Mouse (Mus musculus) MN1 (cell line): ENCODE results near the gene Thsd4.

Experiments
- DNase-seq: peaks from one replicate; pipeline ENCODE4 v3.0.0-alpha.2; 2016; ENCODE audit warnings: low spot score

Thsd4 gene

DNA sequence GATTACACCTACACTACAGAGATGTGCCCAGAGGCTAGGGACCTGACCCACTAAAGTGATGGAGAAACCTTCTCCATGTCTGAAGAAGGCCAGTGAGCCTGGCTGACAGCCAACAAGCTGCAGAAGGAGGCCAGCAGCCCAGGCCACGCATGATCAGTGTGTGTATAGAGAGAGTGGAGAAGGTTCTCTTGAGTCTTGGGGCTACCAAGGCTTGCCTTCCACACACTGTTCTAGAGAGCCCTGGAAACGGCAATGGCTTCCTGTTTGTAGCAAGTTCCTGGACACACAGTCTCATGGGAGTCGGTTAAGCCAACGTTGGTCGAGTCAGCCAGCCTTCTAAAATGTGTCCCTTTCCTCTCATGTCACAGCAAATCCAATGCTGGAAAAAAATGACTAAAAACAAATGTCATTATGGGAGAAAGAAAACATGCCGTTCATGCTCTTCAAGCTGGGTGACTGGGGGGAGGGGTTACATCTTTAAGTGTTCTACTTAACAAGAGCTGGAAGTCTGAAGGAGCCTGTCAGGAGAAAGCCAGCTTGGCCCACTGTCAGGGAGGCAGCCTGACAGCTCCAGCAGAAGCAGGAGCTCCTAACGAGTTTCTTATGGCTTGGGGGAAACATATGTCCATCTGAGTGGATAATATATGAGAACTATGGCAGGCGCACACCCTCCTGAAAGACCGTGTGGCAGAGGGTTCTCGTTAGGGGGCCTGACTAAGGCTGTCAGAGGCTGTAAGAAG lies 257.1 kb downstream of the Thsd4 start:
- no peak for DNase-seq

DNA sequence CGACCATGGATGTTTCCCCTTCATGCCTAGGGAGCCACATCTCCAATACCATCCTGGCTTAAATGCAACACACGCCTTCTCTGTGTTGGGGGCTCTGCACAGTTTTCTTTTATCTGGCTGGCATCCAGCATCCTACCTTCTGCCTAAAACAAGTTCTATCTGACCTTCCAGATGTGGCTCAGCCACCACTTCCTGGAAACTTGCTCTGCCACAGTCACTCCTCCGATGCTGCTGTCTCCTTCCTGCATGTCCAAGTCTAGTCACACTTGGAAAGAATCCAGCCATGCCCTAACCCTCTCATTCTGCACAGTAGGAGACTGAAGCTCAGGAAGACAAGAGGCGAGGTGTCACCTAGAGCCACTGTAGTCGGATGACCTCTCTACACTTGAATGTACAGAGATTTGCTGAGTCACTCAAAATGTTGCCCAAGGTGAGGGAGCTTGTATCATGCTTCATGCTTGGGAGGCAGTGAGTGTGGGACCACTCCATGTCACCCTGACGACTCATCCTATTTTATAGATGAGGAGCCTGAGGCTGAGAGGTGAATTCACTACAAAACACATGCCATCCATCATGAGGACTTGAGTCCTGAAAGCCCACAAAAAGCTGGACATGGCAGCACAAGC lies 259.2 kb downstream of the Thsd4 start:
- no peak for DNase-seq

- no peak for DNase-seq
Measured at GRCm38 (mm10) chr9:60259626-60260025, 262.2 kb downstream of the Thsd4 start.

DNA sequence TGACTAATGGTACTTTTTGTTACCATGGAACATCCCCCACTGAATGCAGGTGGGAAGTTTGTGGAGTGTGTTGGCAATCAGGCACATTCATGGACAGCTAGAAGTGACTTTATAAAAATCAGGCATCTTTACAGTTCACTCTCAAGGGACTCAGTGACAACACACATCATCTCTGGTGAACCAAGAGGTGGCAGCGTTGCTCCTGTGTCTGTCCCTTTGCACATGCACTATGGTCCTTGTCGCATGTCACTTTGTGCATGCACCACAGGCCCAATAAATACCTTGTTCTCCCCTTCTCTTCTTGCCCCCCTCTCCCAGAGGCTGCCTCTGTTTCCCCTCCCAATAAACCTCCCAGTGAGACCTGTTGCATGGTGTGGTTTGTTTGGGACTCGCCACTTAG lies 270.1 kb downstream of the Thsd4 start:
- no peak for DNase-seq

DNA sequence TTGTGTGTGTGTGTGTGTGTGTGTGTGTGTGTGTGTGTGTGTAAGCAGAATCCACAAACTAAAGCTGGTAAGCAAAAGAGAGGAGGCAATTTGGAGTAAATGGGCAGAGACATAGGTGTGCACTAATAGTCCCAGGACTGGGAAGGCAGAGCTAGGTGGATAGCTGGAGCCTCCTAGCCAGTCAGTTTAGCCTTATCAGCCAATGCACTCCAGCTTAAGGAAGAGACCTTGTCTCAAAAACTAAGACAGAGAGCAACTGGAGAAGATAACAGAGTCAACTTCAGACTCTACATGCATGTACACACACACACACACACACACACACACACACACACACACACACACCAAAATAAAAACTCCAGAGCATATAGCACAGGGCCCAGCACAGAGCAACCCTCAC lies 271.4 kb downstream of the Thsd4 start:
- no peak for DNase-seq

GRCm38 (mm10) chr9:60247998-60248397 lies 273.8 kb downstream of the Thsd4 start:
- DNase-seq, result no peak

DNA sequence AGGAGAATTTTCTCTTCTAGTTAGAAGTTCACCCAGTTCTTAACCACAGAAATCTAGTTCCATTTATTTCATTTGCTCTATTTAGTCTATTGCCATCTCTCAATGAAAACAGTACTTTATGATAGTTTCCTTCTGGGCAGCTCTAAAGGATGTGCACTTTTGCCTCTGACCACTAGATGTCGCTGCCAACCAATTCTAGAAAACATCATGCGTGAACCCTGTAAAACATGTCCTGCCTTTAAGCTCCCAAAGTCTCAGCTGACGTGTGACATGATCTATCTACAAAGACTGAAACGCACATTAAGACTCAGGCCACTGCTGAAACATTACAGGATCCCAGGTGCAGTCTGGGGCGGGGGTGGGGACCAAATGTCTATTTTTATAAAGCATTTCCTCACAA lies 276.9 kb downstream of the Thsd4 start:
- peak; percentile 49 for DNase-seq

DNA sequence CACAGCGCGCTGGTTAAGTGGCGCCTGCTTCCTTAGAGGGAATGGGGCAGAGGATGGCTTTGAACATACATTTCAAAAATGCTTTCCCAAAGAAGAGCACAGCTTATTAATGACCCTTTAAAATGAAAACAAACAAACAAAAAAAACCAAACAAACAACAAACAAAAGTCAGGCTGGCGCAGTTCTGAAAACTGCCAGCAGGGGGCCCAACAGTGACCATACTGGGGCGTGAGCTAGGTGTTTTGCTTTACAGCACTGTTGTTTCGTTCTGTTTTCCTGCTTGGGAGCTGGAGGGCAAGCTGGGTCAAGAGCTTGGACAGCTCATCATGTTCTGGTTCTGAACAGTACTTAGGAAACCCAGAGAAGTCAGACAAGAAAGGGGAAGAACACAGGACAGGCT lies 278.3 kb downstream of the Thsd4 start:
- DNase-seq, result no peak

DNA sequence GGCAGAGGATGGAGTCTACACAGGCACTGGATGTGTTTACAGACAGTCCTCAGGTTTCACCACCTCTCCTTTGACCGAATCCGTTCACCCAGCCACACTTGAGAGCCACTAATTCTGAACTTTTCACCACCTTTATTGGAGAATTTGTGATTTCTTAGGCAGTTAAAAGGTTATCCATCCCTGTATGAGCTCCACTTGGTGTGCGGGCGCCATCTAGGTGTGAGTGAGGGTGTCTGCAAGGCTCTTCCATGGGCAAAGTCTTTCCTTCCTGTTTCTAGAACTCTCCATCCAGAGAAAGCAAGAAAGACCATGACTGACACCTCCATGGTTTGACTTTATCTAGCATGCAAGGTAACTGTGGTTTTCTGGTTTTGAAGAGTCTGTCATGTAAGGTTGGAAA lies 284.2 kb downstream of the Thsd4 start:
- DNase-seq, result no peak

DNA sequence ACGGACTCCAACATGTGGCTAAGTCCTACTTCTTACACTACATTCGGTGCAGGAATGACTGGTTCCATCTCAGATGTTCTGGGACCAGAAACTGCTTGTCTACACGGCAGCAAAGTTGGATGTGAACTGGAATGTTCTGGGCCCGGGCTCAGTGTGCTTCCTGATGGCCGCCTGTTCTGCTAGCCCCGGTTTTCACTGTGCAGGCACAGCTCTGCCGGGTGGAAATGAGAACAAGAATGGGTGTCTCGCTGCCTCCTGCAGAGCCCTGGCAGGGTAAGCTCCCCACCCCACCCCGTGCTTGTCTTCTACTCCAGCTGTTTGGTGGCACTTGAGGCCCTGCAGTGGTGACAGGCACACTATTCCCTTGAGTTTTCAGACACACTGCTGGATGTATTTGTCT lies 285.7 kb downstream of the Thsd4 start:
- no peak for DNase-seq

DNA sequence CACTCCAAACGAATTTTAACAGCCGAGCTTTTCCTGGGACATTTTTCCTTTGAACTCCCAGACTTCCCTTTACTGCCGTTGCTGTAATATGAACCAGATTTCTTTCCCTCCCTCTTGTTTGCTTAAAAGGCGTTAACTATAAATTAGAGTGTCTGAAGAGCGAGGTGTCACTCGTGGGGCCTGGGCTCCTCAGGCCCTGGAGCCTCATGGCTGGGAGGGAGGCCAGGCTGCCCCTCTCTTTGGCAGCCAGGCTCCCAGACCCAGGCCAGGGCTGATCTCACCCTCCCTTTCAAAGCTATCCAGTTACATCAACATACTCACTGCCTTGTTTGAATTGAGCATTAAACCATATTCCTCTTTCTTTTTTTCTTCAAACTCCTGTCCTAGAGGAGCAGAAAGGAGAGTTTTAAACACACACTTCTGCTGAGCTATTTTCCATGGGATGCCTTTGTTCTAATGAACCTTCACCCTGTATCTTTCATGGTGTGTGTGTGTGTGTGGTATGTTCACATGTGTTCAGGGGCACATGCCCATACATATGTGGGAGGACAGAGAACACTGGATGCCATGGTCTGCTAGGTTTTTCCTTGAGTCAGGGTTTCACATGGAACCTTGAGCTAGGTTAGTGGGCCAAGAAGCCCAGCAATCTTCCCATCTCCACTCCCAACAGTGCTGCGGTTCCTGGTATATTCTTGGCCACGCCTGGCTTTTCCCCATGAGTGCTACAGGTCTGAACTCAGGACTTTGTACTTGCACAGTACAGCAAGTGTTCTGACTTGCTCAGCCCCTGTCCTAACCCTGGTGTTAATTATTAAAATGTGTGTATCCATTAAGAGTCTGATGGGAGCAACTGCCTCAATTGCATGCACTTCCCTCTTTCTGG lies 287.4 kb downstream of the Thsd4 start:
- no peak for DNase-seq

- DNase-seq, result no peak
Measured at GRCm38 (mm10) chr9:60231981-60232881, 289.6 kb downstream of the Thsd4 start.

- DNase-seq, result no peak
Measured at GRCm38 (mm10) chr9:60229496-60229895, 292.4 kb downstream of the Thsd4 start.

GRCm38 (mm10) chr9:60227727-60228126 lies 294.1 kb downstream of the Thsd4 start:
- no peak for DNase-seq

DNA sequence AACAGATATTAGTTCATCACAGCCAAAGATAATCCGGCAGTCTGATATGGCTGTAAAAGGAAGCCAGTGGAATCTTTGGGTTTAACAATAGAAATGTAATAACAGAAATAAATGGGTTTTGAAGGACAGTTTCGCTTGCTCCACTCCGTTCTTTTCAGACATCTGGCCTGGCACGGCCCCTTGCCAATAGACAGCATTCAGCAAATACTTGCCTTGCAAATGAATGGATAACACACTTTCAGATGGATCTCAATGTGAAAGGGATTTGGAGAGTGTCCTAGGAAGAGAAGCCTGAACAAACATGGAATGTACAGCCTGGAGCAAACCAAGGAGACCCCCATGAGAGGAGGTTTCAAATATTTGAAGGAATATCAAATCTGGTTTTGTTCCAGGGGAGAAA lies 295.2 kb downstream of the Thsd4 start:
- no peak for DNase-seq

GRCm38 (mm10) chr9:60226155-60226554 lies 295.7 kb downstream of the Thsd4 start:
- no peak for DNase-seq

GRCm38 (mm10) chr9:60225453-60225852 lies 296.4 kb downstream of the Thsd4 start:
- no peak for DNase-seq

- DNase-seq, result no peak
Measured at GRCm38 (mm10) chr9:60224039-60224695, 297.7 kb downstream of the Thsd4 start.

- DNase-seq, result no peak
Measured at GRCm38 (mm10) chr9:60220431-60220830, 301.4 kb downstream of the Thsd4 start.

- DNase-seq, result no peak
Measured at GRCm38 (mm10) chr9:60218396-60218795, 303.4 kb downstream of the Thsd4 start.

GRCm38 (mm10) chr9:60216029-60216428 lies 305.8 kb downstream of the Thsd4 start:
- DNase-seq, result no peak
